Mouse (Mus musculus): Measurements from ENCODE around the gene Eya2. TPM values are rescaled to one million over a fixed set of nuclear protein-coding genes. Genes with fewer than 3 reads are reported as not detected.
"Not testable (repeated sequence)": the region's sequence is repeated elsewhere in the genome, so short reads cannot be mapped to it uniquely, and the experiment has no call there.

The Eya2 gene
- polyA plus RNA-seq, 1 experiment from 2014 or later = 7.7 TPM

DNA sequence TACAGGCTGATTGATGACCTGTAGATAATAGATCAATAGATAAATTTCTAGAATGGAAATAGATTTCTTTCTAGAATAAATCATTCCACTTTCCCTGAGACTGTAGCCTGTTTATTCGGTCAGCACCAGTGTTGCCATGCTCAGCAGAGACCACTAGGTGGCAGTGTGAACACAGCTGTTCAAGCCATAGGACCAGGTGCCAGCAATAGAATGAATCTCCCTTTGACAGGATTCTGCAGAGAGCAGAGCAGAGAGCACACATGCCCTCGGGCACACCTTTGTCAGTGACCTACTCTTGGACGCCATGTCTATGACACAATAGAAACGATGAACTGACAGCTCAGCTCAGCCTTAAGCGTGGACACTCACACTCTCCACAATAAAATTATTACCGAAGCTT, 184.1 kb downstream of the Eya2 start:
- Histone ChIP-seq H3K4me3 (no peak overlapping the region), H3K36me3 (peaks cover 27% of the 10 kb centered on the region), H3K4me1 (peaks cover 9% of the 10 kb centered on the region; the same call in 1 of the 2 replicates), H3K27me3 (ENCODE audit: low read depth, poor library complexity, severe bottlenecking) (no peaks in the 10 kb centered on the region), H3K27ac (no peak overlapping the region), H3K9me3 (replicated peaks) (no peaks in the 10 kb centered on the region)
- WGBS = 27% methylated on average over 6 of the region's 6 CpGs
- DNase-seq (ENCODE audit: low spot score) = peak; percentile 85

DNA sequence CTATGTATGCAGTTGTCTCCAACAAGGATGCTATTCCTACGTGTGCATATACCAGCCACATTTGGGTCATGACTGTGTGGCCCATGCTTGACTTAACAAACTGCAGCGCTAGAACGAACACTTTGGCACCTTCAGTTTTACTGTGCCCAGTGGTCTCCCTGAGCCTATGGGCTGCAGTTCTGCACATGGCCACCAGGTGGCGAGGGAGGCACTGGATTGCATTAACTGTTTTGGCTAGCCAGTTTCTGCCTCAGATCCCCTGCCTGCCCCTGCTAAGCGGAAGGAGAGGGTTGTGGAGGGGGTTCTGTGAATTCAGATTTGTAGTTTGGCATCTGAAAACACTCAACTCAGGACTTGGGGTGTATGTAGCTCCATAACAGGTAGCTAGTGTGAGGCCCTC, 187.5 kb downstream of the Eya2 start:
- Histone ChIP-seq H3K27ac (0 out of 2 replicates have a peak overlapping the region, but pooled peaks have one; percentile 7), H3K4me3 (no peak overlapping the region), H3K36me3 (peaks cover 59% of the 10 kb centered on the region), H3K27me3 (ENCODE audit: low read depth, poor library complexity, severe bottlenecking) (no peaks in the 10 kb centered on the region), H3K9me3 (replicated peaks) (no peaks in the 10 kb centered on the region), H3K4me1 (peaks cover 9% of the 10 kb centered on the region; the same call in 1 of the 2 replicates)
- peak; percentile 89 for DNase-seq (ENCODE audit: low spot score)
- 40% methylated on average over 5 of the region's 5 CpGs for WGBS

DNA sequence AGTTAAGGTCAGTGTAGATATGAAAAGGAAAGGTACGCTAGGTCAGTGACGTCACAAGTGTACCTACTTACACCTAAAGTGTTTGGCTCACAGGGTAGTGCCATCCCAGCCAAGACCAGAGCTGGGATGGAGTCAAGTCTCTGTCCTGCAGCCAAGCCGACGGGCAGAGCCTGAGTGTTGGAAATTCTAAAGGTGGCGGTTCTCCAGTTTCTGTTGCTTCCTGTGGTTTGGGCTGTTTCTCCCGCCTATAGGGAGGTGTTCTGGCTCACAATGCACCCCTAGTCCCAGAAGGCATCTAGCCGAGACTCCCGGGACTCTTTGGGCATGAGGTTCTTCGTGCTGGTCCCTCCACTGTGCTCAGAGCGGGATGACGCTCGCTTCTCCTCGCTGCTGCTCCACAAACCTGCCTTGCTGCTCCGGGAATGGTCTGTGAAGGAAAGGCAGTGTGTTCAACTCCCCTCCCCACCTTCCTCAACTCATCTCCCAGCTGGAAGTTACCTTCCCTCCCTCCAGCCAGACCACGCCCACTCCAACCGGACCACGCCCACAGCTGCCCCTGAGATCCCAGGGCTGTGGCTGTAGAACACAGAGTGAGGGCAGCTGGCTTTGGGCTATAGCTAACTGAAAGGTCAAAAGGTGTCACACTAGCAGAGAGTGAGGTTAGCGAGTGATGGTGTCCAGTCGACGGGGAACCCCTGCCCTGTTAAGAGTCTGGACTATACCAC, 190.6 kb downstream of the Eya2 start:
- Histone ChIP-seq H3K27me3 (ENCODE audit: low read depth, poor library complexity, severe bottlenecking) (no peaks in the 10 kb centered on the region), H3K36me3 (peaks cover 91% of the 10 kb centered on the region), H3K9me3 (replicated peaks) (no peaks in the 10 kb centered on the region), H3K4me1 (peaks cover 9% of the 10 kb centered on the region; the same call in 1 of the 2 replicates), H3K4me3 (no peak overlapping the region), H3K27ac (no peak overlapping the region)
- 86% methylated on average over 20 of the region's 20 CpGs for WGBS
- DNase-seq (ENCODE audit: low spot score) = no peak

DNA sequence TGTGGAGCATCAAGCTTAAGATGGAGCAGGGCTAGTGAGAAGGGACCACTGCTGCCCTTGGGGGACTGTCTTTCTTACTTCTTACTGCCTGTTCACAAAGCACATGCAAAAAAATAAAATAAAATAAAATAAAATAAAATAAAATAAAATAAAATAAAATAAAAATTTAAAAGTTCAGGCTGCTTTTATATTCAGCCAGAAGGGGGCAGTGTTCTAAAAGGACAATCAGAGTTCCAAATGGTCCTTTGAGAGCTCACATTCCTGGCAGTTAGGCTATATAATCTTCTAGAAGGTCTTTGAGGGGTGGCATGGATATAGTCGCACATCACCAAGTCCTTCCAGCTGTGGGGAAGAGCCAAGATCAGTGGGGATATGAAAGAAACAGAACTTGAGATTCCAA, 191.6 kb downstream of the Eya2 start:
- Histone ChIP-seq H3K27me3 (ENCODE audit: low read depth, poor library complexity, severe bottlenecking) (no peaks in the 10 kb centered on the region), H3K36me3 (peaks cover 98% of the 10 kb centered on the region), H3K27ac (no peak overlapping the region), H3K4me3 (no peak overlapping the region), H3K4me1 (peaks cover 12% of the 10 kb centered on the region), H3K9me3 (replicated peaks) (no peaks in the 10 kb centered on the region)
- 85% methylated on average over 1 of the region's 1 CpGs for WGBS
- DNase-seq (ENCODE audit: low spot score) = no peak

DNA sequence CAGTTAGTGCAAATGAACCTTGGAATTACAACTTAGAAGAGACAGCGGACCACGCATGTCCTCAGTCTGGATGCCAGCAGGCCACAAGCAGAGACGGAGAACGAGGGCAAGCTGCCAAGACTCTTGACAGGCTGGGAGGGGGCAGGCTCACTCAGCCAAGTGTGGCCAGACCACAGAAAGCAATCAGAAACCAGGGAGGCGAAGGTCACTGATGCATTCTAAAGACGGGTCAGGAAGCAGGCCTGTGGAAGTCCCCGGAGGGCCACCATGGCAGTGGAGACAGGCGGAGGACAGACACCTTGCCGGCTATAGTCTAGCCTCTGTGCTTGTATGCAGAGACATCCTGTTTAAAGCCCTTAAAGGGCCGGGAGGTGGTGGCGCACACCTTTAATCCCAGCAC, 193.2 kb downstream of the Eya2 start:
- H3K4me1 ChIP-seq = peaks cover 5% of the 10 kb centered on the region; the same call in 1 of the 2 replicates
- H3K27me3 ChIP-seq (ENCODE audit: low read depth, poor library complexity, severe bottlenecking) = no peaks in the 10 kb centered on the region
- H3K27ac ChIP-seq = no peak overlapping the region
- H3K4me3 ChIP-seq = no peak overlapping the region
- no peak for DNase-seq (ENCODE audit: low spot score)
- peaks cover 98% of the 10 kb centered on the region for H3K36me3 ChIP-seq
- H3K9me3 ChIP-seq (replicated peaks) = no peaks in the 10 kb centered on the region
- WGBS = 93% methylated on average over 11 of the region's 11 CpGs

DNA sequence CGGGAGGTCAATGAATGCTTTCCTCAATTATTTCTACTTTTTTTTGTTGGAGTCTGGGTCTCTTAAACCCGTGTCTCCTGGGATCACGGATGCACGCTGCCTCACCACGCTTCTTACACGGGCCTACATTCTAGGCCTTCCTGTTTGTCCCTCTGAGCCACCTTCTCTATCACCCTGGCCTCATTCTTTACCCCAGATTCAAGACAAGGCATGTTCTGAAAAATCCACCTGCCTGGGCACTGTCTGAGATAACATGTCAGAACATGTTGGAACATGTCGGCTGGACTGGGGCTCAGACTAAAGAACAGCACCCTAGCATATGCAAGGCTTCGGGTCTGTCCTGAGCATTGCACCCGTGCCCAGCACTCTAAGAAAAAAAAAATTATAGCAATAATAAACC, 194.0 kb downstream of the Eya2 start:
- no peak for DNase-seq (ENCODE audit: low spot score)
- Histone ChIP-seq H3K4me1 (peaks cover 5% of the 10 kb centered on the region; the same call in 1 of the 2 replicates), H3K9me3 (replicated peaks) (no peaks in the 10 kb centered on the region), H3K27me3 (ENCODE audit: low read depth, poor library complexity, severe bottlenecking) (no peaks in the 10 kb centered on the region), H3K27ac (no peak overlapping the region), H3K4me3 (no peak overlapping the region), H3K36me3 (peaks cover 98% of the 10 kb centered on the region)
- 94% methylated on average over 9 of the region's 9 CpGs for WGBS

DNA sequence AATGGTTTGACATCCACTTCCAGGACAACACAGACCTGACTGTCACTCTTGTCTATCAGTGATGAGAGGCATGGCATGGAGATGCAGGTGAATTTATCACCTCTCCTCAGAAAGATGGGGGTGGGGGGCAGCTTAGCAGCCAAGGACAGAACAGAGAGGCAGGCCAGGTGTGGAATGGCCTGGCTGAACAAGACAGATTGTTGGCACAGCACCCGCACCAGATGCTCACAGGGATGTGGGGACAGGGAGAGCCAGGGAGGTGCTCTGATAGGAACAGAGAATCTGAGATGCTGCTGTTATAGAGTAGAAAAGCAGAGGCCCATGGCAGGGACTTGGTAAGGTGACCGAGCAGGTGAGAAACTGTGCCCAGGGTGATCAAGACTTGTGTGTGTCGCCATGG, 194.8 kb downstream of the Eya2 start:
- DNase-seq (ENCODE audit: low spot score) = no peak
- peaks cover 98% of the 10 kb centered on the region for H3K36me3 ChIP-seq
- 96% methylated on average over 3 of the region's 3 CpGs for WGBS
- H3K4me3 ChIP-seq = no peak overlapping the region
- no peaks in the 10 kb centered on the region for H3K9me3 ChIP-seq (replicated peaks)
- H3K27me3 ChIP-seq (ENCODE audit: low read depth, poor library complexity, severe bottlenecking) = no peaks in the 10 kb centered on the region
- peaks cover 5% of the 10 kb centered on the region; the same call in 1 of the 2 replicates for H3K4me1 ChIP-seq
- H3K27ac ChIP-seq = no peak overlapping the region

DNA sequence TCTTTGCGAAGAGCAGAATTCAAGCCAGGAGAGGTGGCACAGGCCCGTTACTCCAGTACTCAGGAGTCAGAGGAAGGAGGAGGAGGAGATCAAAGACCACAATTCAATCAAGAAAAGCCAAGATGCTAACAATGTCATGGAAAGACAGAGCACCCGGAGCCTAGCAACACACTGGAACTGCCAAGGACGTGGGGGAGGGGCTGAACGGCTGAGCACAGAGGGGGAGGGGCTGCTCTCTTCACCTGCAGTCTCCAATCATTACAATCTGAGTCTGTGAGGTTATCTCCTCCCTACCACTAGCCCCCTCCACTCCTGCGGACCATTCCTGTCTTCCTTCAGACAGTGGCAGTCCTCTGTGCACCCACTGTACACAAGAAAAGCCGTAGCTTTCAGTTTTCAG, 196.2 kb downstream of the Eya2 start:
- Histone ChIP-seq H3K9me3 (replicated peaks) (no peaks in the 10 kb centered on the region), H3K4me3 (no peak overlapping the region), H3K27me3 (ENCODE audit: low read depth, poor library complexity, severe bottlenecking) (no peaks in the 10 kb centered on the region), H3K36me3 (peaks cover 95% of the 10 kb centered on the region), H3K27ac (no peak overlapping the region), H3K4me1 (peaks cover 5% of the 10 kb centered on the region; the same call in 1 of the 2 replicates)
- no peak for DNase-seq (ENCODE audit: low spot score)
- WGBS = 68% methylated on average over 7 of the region's 7 CpGs

DNA sequence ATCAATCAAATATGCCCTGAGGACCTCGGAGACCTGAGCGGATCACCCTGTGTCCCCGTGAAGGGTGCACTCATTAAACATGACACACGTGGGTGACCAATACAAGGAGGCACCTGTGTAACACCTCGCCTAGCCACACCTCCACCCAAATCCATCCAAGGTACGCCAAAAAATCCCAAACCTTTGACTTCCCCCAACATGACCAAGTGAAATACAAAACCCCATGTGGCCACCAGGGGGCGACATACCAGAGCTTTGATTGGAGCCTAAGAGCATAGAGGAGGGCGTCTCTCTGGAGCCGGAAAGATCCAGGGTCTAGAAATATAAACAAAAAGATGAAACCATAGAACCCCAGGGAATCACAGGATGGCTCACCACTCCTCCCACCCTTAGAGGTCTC, 196.8 kb downstream of the Eya2 start:
- Histone ChIP-seq H3K4me3 (no peak overlapping the region), H3K27me3 (ENCODE audit: low read depth, poor library complexity, severe bottlenecking) (no peaks in the 10 kb centered on the region), H3K9me3 (replicated peaks) (no peaks in the 10 kb centered on the region), H3K36me3 (peaks cover 96% of the 10 kb centered on the region), H3K4me1 (peaks cover 5% of the 10 kb centered on the region; the same call in 1 of the 2 replicates), H3K27ac (no peak overlapping the region)
- WGBS = 74% methylated on average over 9 of the region's 9 CpGs
- peak; percentile 84 for DNase-seq (ENCODE audit: low spot score)

DNA sequence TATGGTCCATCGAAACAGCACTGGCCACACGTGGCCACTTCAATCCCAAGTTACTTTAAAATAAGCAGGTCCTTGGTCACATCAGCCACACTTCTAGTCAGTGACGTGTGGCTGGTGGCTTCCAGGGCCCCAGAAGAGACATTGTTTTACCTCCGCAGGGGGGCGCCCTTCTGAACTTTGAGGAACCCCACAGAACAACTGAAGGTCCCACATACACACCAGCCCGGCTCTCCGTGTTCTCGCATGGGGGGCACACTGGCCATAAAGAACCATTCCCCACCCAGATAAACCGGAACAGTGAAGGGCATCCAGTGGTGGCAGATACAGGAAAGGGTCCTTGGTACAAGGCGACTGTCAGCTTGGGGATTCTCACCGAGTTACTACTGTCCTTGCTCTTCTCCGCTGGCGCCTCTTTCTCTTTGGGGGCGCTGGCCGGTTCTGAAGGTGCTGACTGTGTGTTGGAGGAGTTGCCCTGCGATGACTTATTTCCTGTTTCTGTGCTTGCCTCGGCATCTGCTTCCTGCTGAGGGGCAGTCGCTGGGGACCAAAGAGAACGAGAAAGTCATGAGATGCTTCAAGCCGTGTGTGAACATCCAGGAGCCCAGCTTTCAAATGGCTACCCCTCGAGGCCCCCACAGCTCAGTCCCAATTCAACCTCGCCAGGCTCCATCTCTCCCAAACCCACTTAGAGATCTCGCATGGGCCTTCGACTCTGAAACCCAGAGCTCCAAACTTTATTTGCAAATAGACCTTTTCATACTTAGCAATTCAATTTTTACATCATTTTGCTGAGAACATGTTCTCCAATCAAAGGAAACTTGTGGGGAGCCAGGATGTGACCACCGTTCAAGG, 197.8 kb downstream of the Eya2 start:
- WGBS = 91% methylated on average over 25 of the region's 25 CpGs
- no peak for DNase-seq (ENCODE audit: low spot score)
- no peaks in the 10 kb centered on the region for H3K9me3 ChIP-seq (replicated peaks)
- peaks cover 96% of the 10 kb centered on the region for H3K36me3 ChIP-seq
- H3K27me3 ChIP-seq (ENCODE audit: low read depth, poor library complexity, severe bottlenecking) = no peaks in the 10 kb centered on the region
- peaks cover 5% of the 10 kb centered on the region; the same call in 1 of the 2 replicates for H3K4me1 ChIP-seq
- H3K27ac ChIP-seq = no peak overlapping the region
- no peak overlapping the region for H3K4me3 ChIP-seq

DNA sequence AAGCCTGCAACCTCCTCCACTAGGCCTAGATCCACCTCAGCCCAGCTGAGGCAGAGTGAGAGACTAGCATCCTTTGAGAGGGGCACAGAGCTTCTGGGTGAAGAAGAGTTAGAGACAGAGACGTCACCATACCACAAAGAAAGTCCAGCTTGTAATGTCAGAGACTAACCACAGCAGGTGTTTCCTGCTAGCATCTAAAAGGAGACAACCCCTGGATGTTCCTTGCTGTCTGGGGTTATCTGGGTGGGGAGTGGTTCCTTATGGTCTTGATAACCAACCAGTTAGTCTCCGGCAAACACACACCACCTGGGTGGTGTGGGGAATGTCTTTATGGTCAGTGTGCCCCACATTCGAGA, 198.4 kb downstream of the Eya2 start:
- peaks cover 5% of the 10 kb centered on the region; the same call in 1 of the 2 replicates for H3K4me1 ChIP-seq
- WGBS = 81% methylated on average over 3 of the region's 3 CpGs
- H3K9me3 ChIP-seq (replicated peaks) = no peaks in the 10 kb centered on the region
- H3K27ac ChIP-seq = no peak overlapping the region
- DNase-seq (ENCODE audit: low spot score) = no peak
- no peaks in the 10 kb centered on the region for H3K27me3 ChIP-seq (ENCODE audit: low read depth, poor library complexity, severe bottlenecking)
- no peak overlapping the region for H3K4me3 ChIP-seq
- H3K36me3 ChIP-seq = peaks cover 96% of the 10 kb centered on the region

DNA sequence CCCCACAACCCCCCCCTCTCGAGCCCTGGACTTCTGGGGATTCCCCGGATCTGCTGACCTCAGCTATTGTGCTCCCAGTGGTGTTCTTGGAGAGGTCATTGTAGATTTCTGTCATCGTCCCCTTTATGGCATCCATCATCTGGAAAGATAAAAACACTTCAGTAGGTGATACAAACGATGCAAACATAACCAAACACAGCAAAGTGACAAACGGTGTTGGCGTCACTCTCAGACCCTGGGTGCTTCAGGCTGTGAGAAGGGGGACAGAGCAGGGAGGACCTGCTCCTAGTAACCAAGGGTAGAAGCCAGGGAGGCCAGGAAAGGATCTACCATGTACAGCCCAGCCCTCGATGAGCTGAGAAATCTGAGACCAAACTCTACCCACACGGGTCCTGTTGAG, 203.0 kb downstream of the Eya2 start:
- WGBS = 88% methylated on average over 8 of the region's 8 CpGs
- Histone ChIP-seq H3K27ac (no peak overlapping the region), H3K4me3 (no peak overlapping the region), H3K36me3 (peaks cover 95% of the 10 kb centered on the region), H3K9me3 (replicated peaks) (no peaks in the 10 kb centered on the region), H3K4me1 (no peaks in the 10 kb centered on the region), H3K27me3 (ENCODE audit: low read depth, poor library complexity, severe bottlenecking) (no peaks in the 10 kb centered on the region)
- no peak for DNase-seq (ENCODE audit: low spot score)

DNA sequence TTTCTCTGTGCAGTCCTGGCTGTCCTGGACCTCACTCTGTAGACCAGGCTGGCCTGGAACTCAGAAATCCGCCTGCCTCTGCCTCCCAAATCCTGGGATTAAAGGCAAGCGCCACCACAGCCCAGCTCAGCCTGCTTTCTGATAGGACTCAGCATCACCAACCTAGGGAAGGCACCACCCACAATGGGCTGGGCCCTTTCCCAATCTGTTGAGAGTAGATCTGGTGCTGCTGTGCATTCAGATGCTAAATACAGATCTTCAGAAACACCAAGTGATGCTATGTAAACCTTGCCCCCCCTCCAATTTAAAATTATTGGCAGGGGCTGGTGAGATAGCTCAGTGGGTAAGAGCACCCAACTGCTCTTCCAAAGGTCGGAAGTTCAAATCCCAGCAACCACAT, 205.3 kb downstream of the Eya2 start:
- not testable (repeated sequence) for H3K4me1 ChIP-seq; H3K4me3 ChIP-seq; H3K27ac ChIP-seq; DNase-seq (ENCODE audit: low spot score); H3K27me3 ChIP-seq (ENCODE audit: low read depth, poor library complexity, severe bottlenecking); H3K9me3 ChIP-seq (replicated peaks)
- H3K36me3 ChIP-seq = peaks cover 92% of the 10 kb centered on the region
- 93% methylated on average over 3 of the region's 3 CpGs for WGBS
